Mouse (Mus musculus) frontal cortex, postnatal 10 days (tissue): ENCODE data around the gene Acsbg1.

Source experiments
- DNase-seq, 2 experiments: peaks; one replicate each; pipeline ENCODE4 v3.0.0; 2022; ENCODE audit warnings: low spot score in 2 of 2, mixed read lengths in 1 of 2

The Acsbg1 gene

GRCm38 (mm10) chr9:54671962-54672361 lies 10.3 kb upstream of the Acsbg1 start:
- DNase-seq: no peak

DNA sequence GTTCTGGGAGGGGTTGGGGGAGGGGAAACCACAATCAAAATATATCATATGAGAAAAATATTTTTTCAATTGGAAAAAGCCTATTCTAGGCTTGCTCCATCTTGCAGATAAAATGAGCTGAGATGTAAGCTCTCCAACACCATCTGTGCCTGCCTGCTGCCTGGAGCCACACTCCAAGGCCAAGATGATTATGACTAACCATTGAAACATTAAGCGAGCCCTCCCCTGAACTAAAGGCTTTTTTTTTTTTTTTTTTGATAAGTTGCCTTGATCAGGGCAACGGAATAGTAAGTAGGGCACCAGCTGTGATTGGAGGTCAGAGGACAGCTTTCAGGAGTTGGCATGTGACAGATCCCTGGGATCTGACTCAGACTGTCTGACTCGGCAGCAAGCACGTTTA lies 6.8 kb upstream of the Acsbg1 start:
- DNase-seq: peak in 1 of 2 experiments; percentile 24

DNA sequence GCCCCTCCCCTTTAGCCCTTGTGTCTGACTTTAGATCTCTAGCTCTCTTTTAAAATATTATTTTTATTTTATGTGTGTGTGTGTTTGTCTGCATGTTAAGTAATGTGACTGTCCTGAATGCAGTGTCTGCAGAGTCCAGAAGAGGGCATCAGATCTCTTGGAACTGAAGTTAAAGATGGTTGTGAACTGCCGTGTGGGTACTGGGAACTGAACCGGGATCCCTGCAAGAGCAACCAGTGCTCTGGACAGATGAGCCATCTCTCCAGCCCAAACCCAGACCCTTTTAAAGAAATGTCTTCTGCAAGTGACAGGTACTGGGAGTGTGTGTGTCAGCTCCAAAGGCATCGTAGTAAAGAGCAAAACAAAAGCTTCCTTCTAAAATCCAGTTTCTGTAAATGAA lies 4.4 kb upstream of the Acsbg1 start:
- DNase-seq: no peak

DNA sequence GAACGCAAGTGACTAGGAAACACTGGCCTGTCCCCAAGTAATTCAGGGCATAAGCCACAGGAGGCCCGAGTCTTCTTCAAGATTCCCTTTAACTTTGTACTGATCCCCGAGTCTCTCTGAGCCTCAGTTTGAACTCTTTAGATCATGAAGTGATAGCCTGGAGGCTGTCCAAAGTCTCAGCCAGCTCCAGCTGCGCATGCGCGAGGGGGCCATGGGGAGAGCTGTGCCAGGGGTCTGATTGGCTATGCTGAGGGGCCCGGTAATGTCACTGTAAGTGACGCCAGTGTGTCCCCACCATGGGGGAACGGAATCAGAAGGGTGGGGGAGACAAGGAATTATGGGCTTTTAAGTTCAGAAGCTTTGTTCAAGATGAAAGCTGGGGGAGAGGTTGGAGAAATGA lies 2.7 kb upstream of the Acsbg1 start:
- DNase-seq: peak in 1 of 2 experiments; percentile 29

- DNase-seq: no peak
Measured at GRCm38 (mm10) chr9:54658773-54659172, 2.9 kb downstream of the Acsbg1 start.

DNA sequence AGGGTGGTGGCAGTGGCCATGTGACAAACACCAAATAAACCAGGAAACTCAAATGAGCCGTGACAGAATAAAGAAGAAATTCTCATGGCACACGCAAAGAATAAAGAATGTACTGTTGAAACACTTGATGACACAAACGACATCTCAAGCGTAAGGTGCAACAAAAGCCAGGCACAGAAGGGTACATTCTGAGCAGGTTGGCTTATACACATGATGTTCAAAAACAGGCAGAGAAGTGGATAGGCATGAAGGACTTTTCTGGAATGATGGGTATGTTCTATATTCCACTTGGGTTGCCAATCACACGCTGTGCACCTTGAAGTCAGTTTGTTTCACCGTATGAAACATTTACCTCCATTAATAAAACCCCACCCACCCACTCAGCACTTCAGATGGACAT lies 5.3 kb downstream of the Acsbg1 start:
- no peak for DNase-seq

- no peak for DNase-seq
Measured at GRCm38 (mm10) chr9:54655846-54656245, 5.8 kb downstream of the Acsbg1 start.

DNA sequence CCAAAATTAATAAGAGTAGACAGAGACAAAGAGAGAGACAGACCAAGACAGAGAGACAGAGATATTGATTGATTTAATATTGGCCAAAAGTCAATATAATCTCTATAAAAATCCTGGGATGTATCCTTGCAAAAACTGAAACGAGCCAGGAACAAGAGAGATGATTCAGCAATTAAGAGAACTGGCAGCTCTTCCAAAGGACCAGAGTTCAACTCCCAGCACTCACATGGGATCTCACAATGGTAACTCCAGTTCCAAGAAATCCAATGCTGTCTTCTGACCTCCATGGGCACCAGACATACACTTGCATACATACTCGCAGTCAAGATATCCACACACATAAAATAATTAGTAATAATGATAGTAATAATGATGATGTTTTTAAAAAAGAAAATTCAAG lies 8.9 kb downstream of the Acsbg1 start:
- DNase-seq: no peak

DNA sequence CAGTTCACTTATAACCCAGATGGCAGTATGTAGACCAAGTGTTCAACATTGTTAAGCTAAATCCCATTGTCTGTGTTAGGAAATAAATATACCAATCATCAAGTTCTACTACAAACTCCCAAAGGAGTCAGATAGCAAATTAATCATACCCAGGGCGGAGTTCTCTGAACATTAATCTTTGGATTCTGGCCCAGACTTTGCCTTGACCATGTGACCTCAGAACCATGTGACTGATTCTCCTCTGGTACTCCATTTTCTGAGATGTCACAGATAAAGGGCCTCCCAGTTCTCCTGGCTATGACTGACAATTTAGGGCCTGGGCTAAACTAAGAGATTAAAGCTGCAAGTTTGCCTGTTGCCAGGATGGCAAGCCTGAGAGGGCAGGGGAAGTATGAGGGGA lies 12.3 kb downstream of the Acsbg1 start:
- no peak for DNase-seq

DNA sequence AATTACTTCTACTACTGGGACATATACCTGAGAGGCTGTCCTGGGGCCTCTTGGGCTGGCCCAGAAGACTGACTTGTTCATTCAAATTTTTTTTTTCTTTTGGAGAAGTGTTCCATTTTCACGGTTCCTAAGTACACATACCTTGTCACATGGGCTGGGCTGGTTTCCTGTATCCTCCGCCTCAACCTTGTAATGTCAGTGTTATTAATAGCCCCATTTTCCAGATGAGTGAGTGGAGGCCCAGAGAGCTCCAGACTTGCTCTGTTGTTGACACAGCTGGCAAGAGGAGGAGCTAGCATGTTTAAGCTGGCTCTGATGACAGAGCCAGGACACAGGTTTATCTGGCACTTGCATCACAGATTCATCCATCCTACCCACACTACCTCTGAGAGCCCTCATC lies 14.2 kb downstream of the Acsbg1 start:
- DNase-seq: no peak

DNA sequence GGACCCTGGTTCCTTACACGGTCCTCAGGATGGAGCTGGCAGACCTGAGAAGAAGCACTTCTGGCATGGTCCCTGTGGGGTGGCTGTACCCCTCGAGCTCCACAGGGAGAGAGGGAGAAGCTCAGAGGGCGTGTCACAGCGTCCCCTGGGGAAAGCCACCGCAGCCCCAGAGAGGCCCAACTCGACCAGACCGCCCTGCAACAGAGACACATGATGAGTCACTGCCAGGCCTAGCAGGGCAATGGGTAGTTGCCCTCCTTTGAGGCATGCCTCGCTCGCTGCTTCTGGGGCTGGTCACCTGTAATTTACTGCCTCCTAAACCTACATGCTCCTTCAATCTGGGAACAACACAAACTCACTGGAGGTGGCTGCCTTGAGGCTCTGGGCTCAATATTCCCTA lies 15.4 kb downstream of the Acsbg1 start:
- no peak for DNase-seq

DNA sequence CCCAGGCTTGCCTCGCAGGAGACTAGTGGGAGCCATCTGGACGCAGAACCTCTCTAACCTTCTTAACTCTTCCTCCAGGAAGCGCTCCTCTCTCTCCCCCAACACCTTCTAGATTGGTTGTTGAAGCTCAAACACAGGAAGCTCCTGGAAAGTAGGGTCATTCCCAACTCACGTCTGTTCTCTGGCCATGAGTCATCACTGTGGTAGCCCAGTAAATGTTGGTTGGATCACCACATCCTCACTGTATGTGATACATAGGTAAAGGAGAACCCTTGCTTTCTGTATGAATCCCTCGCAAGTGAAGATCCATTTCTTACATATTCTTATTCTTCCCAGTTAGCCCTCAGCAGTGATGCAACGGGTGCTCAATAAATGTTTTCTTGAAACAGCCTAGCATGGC lies 16.1 kb downstream of the Acsbg1 start:
- no peak for DNase-seq

DNA sequence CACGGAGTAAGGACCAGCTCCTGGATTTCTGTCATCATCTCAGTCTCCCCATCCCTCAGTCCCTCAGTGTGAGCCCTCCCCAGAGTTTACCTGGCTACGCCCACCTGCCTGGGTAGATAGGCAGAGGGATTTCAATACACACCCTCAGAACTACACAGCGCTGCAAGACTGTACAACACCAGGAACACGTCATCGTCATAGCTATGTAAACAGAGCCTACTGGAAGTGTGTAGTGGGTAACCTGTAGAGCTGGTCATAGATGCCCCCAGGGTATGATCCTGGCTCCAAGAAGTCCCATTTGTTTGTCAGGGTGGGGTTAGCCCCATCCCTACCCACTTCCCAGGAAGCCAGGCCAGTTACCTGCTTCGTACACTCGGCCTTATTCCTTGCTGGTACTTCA lies 18.5 kb downstream of the Acsbg1 start:
- DNase-seq: no peak

DNA sequence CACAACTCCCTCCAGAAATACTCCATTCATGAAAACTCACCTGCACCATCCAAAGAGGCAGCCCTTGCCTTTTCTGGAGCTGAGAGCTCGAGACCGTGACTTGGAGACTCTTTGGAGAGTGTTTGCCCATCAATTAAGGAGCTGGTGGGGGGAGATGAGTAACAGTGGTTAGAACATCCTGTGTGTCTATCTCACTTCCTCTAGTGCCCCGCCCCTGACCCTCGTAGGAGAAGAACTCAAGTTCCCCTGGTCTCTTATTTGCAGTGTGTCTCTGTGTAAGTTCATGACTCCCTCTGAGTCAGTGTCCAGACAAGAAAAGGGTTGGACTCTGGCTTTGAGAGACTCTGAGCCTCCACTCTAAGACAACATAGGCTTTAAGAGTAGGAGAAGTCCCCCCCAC lies 19.1 kb downstream of the Acsbg1 start:
- no peak for DNase-seq

GRCm38 (mm10) chr9:54642149-54642548 lies 19.5 kb downstream of the Acsbg1 start:
- DNase-seq: no peak

DNA sequence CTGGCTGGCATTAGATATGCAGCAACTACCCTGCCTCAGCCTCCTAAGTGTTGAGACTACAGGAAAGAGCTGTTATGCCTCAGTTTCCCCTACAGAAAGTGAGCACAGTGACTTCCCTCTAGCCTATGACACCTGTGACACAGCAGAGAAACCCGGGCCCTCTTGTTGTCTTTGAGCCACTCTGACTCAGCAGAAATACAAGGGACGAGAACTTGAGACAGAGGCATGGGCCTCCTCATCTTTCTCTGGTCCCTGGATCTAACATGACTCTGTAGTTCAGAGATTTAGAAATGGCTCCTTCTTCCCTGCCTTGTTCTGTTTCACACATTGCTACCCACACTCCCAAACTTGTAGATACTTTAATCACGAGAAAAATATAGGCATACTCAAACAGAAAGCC lies 20.1 kb downstream of the Acsbg1 start:
- DNase-seq: no peak

DNA sequence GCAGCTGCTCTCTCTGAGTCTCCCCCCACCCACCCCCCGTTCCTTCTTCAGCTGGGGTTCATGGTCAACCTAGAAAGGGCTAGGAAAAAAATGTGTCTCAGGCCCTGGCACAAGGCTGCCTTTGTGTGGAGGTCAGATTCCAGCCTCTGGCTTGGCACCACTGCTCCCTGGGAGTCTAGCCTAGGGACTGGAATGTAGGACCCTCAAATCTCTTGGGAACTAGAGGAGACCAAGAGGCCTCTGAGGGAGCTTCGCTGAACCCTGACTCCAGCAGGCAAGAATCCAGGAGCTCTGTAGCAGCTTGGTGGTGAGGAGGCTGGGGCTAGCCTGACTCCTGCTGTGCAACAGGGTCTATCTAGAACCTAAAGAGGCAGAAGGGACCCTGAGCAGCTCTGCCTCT lies 22.5 kb downstream of the Acsbg1 start:
- DNase-seq: no peak

DNA sequence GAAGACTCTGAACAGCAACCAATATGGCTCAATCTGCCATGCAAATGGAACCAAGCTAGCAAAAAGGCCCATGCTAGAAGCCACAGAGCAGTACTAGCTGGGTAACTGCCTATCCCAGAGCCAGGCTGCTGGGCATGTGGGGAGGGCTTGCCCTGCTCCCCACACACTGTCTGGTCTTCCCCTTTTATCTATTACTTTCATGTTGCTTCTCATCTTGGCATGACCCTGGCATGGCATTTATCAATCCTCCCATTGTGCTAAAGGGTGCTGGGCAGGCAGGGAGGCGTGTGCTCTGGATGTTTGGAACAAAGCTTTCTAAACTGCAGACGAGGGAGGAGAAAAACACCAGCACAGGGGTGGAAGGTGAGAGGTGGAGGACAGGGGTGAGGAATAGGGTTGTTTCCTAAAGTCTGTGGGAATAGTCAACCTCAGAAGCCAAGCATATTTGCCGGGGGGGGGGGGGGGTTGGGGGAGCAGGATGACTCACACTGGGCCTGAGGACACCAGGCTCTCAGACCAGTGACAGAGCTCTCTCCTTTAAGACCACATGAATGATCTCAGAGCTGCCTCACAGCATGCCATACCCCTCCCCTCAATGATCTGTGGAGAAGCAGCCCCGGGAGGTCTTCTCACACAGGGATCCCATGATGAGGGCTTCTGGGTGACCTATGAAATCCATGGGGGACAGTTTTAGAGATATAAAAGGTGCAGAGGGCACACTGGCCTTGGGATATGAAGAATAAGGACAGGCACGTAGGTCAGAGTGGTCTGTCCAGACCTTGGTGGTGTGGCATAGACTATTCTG lies 24.0 kb downstream of the Acsbg1 start:
- DNase-seq: no peak

DNA sequence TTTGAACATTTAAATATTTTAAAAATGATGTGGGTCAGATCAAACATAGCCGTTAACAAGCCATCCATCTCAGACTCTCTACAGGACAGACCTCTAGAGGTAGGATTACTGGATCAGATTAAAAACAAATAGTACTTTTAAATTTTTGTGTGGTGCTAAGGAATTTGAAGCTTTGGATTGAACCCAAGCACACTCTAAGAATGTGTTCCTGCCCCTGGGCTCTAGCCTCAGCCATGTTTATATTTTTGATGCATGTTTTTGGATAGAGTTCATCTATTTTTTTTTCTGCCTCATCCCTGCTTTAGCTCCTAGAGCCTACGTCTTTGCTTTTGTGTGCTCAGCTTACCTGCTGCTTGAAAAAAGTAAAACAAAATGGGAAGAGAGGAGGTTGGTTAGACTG lies 28.3 kb downstream of the Acsbg1 start:
- no peak for DNase-seq

- no peak for DNase-seq
Measured at GRCm38 (mm10) chr9:54630905-54631304, 30.8 kb downstream of the Acsbg1 start.

GRCm38 (mm10) chr9:54629613-54630261 lies 31.9 kb downstream of the Acsbg1 start:
- DNase-seq: no peak

DNA sequence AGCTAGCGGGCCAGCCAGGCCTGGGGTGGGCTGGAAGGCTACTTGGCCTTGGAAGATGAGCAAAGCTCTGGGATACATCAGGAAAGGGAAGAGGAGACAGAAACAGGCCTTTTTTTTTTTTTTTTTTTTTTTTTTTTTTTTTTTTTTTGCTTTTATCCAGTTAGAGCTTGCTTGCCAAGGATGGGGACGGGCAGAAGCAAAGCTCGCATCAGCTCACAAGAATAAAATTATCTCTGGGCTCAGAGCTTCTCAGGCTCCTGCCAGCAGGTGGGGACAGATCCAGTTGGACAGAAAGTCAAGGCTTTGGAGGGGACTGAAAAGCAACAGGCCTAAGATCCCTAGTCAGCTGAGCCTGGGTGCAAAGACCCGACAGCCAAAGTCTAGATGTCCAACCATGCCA lies 32.9 kb downstream of the Acsbg1 start:
- no peak for DNase-seq

GRCm38 (mm10) chr9:54627240-54627639 lies 34.4 kb downstream of the Acsbg1 start:
- DNase-seq: no peak
